Mouse (Mus musculus) embryo, embryonic 10.5 days (tissue): Measurements from ENCODE around the gene Psme3.
"Not testable (repeated sequence)": the region's sequence is repeated elsewhere in the genome, so short reads cannot be mapped to it uniquely, and the experiment has no call there.

ENCODE experiments used
- DNase-seq: peaks from one replicate; pipeline ENCODE4 v3.0.0-alpha.2; 2015; ENCODE audit warnings: low spot score

Psme3 gene

DNA sequence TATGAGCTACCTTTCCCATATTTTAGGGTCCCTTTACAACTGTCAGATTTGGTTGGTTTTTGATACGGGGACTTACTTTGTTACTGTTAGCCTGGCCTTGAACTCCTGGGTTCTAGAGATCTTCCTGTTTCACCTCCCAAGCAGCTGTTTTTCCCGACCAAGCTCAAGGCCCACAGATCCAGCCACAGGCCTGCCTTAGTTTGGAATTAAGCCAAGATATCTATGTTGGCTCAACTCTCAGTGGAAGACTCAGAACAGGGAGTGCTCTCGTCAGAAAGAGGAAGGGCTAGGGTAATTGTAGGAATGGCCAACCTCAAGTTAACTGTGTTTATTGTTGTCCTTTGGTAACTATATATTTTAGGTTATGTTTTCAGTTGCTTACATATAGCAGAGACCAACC is 3.9 kb upstream of the Psme3 start:
- DNase-seq, result no peak

DNA sequence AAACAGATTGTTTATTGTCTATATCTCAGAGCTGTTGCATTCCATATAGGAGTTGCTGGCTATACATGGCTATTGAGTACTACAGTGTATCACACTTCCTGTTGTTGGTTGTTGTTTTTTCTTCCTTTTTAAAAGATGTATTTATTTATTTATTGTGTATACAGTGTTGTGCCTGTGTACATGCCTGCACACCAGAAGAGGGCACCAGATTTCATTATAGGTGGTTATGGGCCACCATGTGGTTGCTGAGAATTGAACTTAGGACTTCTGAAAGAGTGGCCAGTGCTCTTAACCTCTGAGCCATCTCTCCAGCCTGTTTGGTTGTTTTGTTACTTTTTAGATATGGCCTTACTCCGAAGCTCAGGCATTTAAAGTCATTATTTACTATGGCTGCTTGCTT is 1.4 kb upstream of the Psme3 start:
- DNase-seq, result no peak

DNA sequence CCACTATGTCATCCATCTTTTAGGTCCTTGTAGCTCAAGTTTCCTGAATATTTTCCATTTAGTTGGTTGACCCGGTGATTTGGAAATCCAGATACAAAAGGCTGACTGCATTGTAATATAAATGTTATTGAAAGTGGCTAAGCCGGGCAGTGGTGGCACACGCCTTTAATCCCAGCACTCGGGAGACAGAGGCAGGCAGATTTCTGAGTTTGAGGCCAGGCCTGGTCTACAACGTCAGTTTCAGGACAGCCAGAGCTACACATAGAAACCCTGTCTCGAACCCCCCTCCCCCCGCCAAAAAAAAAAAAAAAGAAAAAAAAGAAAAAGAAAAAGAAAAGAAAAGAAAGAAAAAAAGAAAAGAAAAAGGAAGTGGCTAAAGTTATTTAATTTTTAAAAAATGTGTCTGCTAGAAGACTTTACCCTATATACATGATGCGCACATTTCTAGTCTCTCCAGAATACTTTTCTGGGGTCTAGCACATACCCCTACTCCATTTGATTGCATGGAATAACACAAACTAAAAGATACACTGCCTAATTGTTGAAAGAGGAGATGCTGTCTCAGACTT is 847 bp upstream of the Psme3 start:
- no peak for DNase-seq

DNA sequence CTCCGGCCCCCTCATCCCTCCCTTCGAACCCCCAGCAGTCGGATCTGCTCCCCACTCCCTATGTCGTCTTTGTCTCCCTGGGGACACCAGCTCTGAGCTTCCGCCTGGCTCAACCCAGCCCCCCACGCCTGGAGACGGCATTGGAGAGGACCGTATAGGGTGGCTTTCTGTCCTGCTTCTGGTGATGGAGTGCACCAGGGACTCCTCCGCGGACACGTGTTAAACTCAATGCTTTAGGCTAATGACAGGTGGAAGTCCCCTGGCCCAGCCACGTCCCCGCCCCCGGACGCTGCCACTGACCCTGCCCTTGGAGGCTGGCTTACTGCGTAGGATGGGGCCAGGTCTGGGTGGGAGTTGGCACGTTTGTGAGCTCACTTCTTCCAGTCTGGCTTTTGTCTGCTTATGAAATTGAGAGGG is 496 bp downstream of the Psme3 start:
- DNase-seq, result peak; percentile 46

DNA sequence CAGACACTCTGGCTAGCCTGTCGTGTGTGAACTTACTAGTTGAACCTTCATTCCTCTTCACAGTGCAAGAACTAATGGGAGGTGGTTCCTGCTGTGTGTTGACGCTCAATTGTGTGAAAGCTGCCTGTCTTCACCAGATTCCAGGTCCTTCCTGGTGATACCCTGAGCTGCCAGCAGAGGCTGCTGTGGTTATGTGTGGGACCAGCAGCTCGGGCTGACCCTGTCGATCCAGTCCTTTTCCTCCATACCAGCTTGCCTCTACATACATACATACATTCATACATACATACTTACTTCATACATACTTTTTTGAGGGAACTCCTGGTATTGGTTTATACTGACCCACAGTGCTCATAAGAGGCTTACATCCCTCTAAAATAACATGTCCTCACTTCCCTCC is 7.6 kb downstream of the Psme3 start:
- DNase-seq, result peak; percentile 80

DNA sequence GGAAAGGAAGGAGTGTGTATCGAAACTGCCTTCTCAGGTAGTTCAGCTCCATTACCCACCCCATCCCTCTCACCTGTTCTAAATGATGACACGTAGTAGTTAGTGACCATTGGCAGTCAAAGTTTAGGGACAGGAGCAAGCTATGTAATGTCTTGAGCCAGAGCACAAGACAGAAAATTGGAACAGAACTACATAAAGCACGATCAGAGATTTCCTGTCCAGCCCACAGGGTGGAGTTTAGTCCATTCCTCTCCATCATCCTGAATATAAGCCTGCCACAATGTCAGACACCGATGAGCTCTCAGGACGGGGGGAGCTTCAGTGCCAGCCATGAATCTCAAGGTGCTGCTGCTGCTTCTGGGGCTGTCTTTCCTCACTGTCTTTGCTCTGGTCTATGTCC is 8.8 kb downstream of the Psme3 start, which contains the start of gene Aoc2:
Gene Aoc2, plus strand, starts transcription at position 301 of the 400 bp plus-strand sequence.
- no peak for DNase-seq

DNA sequence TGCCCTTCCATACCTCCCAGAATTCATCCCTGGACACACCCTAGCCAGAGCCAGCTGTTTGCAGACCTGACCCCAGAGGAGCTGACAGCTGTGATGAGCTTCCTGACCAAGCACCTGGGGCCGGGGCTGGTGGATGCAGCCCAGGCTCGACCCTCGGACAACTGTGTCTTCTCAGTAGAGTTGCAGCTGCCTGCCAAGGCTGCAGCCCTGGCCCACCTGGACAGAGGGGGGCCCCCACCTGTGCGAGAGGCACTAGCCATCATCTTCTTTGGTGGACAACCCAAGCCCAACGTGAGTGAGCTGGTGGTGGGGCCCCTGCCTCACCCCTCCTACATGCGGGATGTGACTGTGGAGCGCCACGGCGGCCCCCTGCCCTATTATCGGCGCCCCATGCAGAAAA is 9.2 kb downstream of the Psme3 start:
- DNase-seq, result not testable (repeated sequence)

DNA sequence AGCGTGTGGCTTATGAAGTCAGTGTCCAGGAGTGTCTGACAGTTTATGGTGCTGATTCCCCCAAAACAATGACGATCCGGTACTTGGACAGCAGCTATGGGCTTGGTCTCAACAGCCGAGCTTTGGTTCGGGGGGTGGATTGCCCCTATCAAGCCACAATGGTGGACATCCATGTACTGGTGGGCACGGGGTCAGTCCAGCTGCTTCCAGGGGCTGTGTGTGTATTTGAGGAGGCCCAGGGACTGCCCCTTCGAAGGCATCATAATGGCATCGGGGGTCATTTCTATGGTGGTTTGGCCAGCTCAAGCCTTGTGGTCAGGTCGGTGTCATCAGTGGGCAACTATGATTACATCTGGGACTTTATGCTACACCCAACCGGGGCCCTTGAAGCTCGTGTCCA is 10.1 kb downstream of the Psme3 start:
- DNase-seq, result no peak

DNA sequence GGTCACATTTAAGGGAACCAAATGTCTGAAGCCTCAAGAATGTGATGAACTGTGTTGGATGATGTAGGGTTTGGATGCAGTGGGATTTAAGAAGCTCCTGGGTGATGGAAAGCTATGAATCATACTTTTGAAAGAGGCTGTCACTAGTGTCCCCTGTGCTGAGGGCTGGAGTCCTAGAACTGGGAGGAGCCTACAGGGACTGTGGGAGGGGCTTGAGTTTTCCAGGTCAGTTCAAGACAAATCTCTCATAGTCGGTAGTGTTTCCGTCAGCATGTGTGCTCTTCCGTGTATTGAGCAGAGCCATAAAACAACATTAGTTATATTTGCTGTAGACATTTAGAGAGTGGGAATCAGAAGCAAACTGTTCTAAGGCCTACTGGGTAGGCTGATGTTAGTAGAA is 11.3 kb downstream of the Psme3 start:
- no peak for DNase-seq

DNA sequence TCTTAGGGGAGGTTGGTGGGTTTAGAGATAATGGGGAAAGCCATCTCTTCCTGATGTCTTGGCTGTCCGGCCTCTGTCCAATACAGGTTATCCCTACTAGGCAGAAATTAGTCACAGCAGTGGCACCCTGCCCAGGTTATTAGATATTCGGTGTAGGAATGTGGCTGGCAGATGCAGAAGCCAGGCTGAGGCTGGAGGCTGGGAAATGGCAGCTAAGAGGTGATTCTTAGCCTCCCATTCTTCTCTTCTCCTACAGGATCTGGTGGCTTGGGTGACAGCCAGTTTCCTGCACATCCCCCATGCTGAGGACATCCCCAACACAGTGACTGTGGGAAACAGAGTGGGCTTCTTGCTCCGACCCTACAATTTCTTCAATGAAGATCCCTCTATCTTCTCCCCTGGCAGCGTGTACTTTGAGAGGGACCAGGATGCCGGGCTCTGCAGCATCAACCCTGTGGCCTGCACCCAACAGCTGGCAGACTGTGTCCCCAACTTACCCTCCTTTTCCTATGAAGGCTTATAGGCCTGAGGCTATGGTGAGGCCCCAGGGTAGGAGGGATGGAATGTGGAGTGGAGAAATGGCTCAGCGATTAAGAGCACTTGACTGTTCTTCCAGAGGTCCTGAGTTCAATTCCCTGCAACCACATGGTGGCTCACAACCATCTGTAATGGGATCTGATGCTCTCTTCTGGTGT is 13.1 kb downstream of the Psme3 start:
- DNase-seq, result no peak

DNA sequence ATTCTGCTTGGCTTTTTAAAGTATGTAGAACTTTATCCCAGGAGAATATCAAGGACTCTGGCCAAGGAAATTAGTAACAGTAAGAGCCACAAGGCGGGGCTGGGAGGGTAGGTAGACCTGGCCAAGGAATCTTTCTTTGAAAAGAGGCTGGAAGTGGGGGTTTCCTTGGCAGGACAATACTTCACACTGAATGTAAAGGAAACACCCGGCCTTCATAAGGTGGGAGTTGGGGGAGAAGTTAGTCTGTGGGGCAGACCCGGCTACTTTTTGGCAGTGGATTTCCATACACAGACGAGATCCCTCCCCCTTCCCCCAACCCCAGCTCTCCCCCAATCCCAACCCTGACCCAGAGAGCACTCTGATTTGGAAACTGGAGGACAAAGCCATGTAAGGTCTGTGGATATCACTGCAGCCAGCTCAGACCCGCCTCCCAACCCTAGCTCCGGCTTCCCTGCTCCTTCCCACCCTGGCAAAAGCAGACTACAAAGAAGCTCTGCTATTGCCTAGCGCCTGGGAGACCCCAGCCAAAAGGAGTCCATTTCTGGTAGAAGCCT is 14.4 kb downstream of the Psme3 start, which contains the start of gene Aoc3:
Gene Aoc3, plus strand, starts transcription at position 235 of the 554 bp plus-strand sequence.
- DNase-seq, result no peak

DNA sequence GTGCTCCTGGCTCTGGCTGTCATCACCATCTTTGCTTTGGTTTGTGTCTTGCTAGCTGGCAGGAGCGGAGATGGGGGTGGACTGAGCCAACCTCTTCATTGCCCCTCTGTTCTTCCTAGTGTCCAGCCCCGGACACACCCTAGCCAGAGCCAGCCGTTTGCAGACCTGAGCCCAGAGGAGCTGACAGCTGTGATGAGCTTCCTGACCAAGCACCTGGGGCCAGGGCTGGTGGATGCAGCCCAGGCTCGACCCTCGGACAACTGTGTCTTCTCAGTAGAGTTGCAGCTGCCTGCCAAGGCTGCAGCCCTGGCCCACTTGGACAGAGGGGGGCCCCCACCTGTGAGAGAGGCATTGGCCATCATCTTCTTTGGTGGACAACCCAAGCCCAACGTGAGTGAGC is 14.9 kb downstream of the Psme3 start:
- DNase-seq, result not testable (repeated sequence)

DNA sequence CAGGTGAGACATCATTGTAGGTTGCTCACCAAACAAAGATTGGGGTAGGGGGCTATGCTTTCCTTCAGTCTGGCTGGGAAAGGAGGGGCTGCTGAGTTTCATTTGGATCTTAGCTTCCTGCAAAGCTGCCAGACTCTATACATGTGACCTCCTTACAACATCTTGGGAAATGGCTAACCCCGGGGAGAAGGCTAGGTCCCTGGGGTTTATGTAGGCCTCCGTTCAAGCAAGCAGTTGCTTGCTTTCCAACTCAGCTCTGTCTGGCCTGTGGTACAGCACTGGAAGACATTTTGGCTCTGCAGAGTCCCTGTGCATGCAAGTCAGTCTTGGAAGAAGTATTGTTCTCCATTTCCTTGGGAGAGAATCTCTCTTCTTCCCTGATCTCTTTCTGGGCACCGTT is 16.5 kb downstream of the Psme3 start:
- no peak for DNase-seq

DNA sequence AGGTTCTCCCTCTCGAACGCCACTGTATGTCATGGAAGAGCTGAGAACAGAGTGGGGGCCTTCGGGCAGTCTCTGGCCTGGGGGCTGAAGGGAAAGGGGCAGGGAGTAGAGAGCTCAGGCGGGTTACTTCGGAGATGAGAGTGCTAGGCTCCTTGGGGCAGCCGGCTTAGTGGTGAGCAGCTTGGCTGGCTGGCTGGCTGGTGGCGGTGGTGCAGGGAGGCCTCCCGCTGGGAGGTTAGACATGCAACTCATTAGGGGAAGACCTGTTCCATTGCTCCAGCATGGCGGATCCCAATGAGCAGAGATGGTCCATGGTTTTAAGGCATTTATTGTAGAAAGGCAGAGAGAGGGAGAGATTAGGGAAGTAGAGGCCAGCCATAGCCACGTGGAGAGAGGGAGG is 18.0 kb downstream of the Psme3 start:
- peak; percentile 45 for DNase-seq

DNA sequence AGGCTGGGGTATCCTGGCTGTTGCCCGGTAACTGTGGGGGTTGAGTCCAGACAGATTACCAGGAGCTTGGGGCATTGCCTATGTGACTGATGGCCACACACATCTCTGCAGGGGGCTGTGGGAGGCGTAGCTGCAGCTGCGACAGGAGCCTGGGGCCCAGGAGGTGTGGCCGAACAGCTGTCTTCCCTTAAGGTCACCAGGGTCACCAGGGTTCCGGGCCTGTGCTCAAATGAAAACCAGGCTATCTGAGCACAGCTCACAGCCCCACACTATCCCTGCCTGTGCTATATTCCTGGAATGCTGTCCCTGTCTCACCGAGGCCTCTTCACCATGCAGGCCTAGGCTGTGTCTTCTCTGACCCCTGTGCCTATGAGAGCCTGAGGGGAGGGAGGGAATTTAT is 18.5 kb downstream of the Psme3 start:
- DNase-seq, result peak; percentile 84

DNA sequence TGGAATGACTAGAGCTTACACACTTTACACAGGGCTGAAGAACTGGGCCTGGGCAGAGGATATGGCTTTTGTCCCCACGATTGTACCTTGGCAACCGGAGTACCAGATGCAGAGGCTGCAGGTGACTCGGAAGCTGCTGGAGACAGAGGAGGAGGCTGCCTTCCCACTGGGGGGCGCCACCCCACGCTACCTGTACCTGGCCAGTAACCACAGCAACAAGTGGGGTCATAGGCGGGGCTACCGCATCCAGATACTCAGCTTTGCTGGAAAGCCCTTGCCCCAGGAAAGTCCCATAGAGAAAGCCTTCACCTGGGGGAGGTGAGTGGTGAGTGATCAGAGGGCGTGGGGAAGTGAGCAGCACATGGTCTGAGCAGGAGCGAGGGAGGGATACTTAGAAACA is 19.7 kb downstream of the Psme3 start:
- no peak for DNase-seq

DNA sequence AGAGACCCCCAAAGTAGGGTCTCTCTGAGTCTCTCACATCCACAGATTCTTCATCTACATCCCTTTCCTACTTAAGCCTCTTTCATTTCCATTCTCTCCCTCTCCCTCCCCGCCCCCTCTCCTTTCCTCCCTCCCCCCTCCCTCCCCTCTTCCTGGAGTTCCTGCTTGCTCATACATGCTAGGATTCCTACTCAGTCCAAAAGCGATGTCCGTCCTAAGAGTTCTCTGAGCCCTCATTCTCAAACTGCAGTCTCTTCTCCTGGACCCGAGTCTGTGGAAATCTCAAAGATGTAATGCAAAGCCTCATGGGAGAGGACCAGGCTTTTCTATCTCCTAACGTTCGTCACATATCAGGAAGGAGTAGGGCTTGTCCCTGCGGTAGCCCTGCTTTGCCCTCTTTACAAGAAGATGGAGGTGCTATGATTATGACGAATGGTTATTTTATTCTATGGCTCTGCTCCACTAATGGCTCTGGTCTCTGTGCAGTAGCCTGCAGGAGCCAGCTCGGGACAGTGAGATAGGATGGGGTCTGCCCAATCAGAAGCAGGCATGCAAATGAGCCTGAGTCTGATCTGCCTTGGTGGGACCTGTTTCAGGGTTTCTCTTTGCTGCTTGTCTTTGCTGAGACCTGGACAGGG is 22.2 kb downstream of the Psme3 start:
- peak; percentile 87 for DNase-seq

DNA sequence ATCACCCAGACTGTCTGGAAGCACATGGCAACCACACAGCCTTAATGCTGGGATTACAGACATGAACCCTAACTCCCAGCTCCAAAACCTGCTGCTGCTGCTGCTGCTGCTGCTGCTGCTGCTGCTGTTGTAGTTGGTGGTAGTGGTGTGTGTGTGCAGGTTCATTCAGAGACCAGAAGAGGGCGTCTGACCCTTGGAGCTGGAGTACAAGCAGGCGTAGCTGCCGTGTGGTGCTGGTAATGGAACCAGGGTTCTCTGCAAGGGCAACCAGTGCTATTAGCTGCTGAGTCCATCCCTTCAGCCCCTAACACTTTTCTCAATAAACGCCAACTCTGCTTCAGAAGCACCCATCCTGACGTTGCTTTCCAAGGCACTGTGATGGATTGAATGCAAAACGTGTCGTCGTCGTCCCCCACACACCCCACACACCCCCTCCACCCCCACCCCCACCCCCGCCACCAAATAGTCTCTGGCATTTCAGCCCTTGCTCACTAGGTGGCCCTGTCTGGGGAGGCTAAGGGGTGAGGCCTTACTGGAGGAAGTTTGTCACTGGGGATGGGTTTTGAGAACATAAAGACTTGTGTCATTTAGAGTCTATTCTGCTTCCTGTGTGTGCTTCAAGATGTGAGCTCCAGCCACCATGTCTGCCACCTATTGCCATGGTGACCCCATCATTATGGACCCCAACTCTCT is 31.2 kb downstream of the Psme3 start:
- DNase-seq, result no peak

DNA sequence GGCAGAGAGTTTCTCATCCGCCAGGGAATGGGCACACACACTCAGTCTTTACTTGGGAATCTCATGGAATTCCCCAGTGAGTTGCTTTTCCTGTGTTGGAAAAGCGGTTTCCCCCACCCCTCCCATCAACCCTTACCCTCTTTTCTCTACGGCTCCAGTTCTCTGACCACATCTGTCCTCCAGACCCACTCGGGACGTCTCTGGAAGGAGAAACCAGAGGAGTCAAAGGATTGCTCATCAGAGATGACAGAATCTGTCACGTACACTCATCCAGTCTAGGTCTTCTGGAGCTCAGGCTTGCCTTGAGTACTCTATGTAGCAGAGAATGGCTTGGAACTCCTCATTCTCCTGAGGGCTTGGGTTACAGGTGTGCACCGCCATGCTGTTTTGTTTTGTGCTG is 32.8 kb downstream of the Psme3 start:
- DNase-seq, result no peak

DNA sequence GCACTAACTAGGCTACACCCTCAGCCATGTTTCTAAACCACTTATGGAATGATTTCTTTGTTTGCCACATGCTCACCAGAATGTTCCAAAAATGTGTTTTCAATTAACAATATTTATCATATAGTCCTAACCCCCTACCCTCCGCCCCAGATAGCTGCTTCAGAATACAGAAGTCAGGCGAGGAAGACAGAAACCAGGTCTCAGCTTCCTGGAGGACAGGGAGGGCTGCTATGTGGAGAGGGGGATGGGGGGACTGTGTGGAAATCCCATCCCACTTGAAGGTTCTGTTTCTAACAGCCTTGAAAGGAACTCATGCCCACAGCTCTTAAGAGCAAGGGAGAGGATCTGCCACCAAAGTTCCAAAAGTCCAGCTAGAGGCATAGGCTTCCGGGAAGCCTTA is 33.2 kb downstream of the Psme3 start:
- DNase-seq, result no peak

DNA sequence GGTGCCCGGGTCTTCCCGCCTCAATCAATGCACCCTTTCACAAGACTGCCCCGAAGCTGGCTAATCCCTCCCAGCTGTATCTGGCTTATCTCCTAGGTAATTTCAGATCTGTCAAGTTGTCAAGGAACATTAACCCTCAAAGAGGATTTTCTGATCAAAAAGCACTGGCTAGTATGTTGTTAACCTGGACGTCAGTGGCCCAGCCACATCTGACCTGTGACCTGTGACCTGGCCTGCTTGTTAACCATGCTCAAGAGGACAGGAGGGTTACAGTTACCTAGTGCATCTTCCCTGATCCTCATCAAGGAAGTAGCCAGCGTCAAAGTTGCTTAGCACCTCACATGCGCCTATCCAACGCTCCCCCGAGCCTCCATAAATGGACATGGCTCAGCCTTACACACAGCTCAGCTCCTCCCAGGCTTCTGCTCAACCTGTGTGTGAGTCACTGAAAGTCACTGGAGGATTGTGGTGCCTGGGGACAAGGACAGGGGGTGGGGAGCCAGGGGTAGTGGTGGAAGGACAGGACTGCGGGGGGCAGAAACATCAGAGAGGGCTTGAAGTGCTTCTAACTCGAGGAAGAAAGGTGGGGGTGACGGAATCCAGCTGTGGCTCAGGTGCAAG is 35.2 kb downstream of the Psme3 start:
- no peak for DNase-seq

DNA sequence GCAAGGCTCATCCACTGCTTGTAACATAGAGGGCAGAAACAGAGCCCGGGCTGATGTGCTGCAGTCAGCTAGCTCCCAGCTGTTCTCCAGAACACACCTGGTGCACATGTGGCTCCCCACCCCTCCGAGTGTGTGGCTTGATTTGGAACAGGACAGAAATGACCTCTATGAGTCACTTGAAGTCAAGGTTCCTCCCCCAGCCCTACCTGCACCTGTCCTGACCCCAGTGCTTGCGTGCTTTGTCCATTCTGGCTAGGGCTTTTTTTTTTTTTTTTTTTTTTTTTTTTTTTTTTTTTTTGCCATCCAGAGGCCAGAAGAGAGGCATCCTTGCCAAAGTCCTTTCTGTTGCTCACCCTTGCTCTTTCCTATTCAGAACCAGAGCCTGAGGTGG is 35.7 kb downstream of the Psme3 start:
- DNase-seq, result no peak
